Mouse (Mus musculus) brain, embryonic 14.5 days (tissue): ENCODE measurements around the gene Comtd1.

Source experiments
- CTCF ChIP-seq: fragments of 200-500 bp; IDR thresholded peaks from 2 replicates; pipeline ENCODE4 v1.5.1; 2012; ENCODE audit warnings: inconsistent platforms, mild to moderate bottlenecking, moderate library complexity, borderline replicate concordance; ENCODE audit not compliant: insufficient read depth, insufficient read length; ENCODE audit errors: extremely low read depth
- POLR2A ChIP-seq: fragments of 200-500 bp; IDR thresholded peaks from 2 replicates; pipeline ENCODE4 v1.6.1; 2012; ENCODE audit warnings: mild to moderate bottlenecking, inconsistent platforms, borderline replicate concordance; ENCODE audit not compliant: poor library complexity, insufficient read depth, insufficient read length, severe bottlenecking; ENCODE audit errors: extremely low read depth

DNA sequence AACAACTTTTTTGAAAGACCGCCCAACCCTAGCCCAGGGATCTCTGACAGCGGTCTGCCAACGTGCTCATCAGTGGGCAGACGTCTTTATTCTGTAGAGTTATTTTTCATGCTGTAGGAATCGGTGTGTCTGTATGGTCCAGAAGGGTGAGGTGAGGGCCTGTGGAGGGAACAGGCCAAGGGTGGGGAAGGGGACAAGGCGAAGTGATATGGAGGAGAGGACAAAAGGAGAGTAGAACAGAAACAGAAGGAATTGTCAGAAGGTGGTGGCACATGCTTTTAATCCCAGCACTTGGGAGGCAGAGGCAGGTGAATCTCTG, 43.5 kb upstream of the Comtd1 start:
- TF ChIP-seq CTCF (no peak), POLR2A (no peak)
